Mouse (Mus musculus) heart, postnatal 10 days (tissue): ENCODE measurements at regions not wholly inside any gene's neighbourhood (a gene's known extent, or its start where the extent isn't known, plus 50 kb on each side); places are given as distances from the start of the nearest gene placed in this dataset.

Source experiments
- DNase-seq, 2 experiments: peaks; one replicate each; pipeline ENCODE4 v3.0.0; 2021
- intact Hi-C: fragments of 180-260 bp; cut with DNase I; formaldehyde crosslinking; loops from one replicate; pipeline ENCODE4 v1.15.1; 2025

DNA sequence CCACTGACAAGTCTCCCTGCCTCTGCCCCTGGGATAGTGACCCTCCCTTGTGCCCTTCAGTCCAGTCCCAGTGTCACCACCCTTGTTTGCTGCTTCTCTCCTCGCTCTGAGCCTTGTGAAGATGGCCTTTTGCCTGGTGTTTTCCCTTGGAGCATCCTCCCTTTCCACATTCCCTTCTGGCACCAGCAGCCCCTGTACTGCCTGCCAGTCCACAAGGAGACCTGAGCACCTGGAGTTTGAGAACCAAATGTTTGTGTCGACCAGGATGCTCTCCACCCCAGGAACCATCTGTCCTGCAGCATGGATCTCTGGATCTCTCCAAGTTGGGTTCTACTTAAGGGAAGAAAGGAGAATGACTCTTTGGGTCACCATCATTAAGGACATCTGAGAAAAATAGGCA is 307.5 kb upstream of the Zmiz1 start:
- intact Hi-C loops = no loop called here
- DNase-seq = no peak

DNA sequence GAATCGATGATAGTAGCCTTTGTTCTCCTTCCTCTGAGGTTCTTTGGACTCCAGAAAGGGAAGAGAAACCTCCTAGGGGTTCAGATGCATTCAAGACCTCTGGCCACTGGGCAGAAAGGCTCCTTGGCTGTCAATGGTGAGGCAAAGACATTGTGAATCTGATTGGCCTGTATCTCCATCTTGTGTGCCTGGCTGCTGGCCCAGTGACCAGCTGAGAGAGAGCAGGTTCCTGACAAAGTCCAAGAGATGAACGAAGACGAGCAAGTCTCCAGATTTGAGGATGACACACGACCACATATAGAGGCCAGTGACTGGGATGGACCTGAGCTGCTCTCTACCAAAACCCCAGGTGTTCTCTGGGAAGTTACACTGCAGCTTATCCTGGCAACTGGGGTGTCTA is 305.4 kb upstream of the Zmiz1 start:
- intact Hi-C loops = no loop called here
- no peak for DNase-seq

GRCm38 (mm10) chr14:25154180-25154579 is 304.8 kb upstream of the Zmiz1 start:
- intact Hi-C loops = no loop called here
- DNase-seq = no peak

DNA sequence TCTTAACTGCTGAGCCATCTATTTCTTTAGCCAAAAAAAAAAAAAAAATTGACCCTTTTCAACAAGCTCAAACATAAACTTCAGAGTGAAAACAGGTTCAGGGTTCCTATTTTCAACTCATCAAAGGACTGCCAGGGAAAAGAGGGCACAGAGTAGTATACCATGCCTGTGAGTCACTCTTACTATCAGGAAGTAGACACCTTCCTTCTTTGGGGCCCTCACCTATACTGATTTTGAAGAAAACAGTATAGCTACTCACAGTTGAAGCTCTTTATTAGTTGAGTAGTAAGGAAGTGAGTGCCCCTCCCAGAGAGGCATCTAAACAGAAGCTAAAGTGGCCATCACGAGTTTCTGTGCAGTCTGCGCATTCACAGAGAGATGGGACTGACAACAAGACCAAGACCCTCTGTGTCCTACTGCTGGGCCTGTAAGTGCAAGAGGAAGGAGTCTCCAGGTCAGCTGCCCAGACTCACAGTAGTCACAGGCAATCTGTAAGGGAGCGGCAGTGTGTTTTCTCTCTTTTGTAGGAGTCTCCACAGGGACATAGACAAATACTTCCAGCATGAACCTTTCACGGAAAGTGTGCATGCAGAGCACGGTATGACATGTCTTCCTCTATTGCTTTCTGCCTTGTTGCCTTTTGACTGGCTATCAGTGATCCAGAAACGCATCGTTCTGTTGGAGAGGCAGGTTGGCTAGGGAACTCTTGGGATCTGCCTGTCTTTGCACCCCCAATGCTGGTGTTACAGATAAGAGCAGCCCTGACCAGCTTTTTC is 303.8 kb upstream of the Zmiz1 start:
- intact Hi-C loops = no loop called here
- no peak for DNase-seq

DNA sequence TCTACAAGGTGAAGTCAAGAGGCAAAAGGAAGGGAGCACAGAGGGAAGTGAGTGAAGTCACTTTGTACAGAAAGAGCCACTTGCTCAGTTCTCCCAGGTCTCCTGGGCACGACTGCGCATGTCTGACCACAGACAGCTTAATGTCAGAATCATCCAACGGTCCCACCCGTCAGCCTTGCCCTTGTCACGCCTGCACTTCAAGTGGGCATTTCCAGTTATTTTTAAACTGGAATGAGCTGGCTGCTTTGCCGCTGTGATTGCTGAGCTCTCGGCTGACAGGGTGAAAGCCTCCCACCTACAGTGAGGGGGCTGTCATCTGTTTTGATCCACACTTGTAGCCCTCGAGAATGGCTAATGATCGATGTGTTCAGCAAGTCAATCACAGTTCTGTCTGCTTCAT is 302.8 kb upstream of the Zmiz1 start:
- intact Hi-C loops = no loop called here
- DNase-seq = peak; percentile 68 to 72

DNA sequence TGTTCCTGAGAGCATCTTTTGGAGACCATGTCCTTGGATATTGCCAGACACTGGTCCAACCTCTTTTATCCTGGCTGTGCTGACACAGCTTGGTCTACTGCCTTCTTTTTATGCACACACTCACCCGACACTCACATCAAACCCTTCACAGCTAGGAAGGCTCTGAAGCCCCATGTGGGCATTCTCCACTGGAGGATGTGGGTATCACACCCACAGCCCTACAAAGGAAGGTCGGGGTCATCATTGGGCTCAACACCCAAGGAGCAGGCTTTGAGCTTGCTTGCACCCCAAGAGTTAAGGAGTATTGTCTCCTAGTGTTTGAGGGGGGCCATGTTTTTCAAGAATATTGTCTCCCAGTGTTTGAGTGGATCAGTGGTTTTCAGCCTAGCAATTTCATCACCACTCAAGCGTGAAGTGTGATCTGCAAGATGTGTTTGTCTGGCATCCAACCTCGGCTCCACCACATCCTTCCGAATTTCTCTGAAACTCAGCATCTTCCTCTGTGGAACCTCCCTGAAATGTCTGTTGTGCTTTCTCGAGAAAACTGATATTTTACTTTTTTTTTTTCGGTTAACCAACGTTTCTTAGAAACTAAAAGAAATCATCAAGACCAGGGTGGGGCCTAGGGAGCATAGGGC is 297.2 kb upstream of the Zmiz1 start:
- intact Hi-C loops = loop anchor here (10.0 kb wide), 1 partner anchor 657 kb away; no protein-coding TSS in a partner anchor
- DNase-seq = no peak

GRCm38 (mm10) chr14:25166217-25166616 is 292.8 kb upstream of the Zmiz1 start:
- no peak for DNase-seq

GRCm38 (mm10) chr14:25167604-25168003 is 291.4 kb upstream of the Zmiz1 start:
- intact Hi-C loops = loop anchor here (10.0 kb wide), 1 partner anchor 663 kb away; no protein-coding TSS in a partner anchor

More at GRCm38 (mm10) chr14:25166217-25166616, 292.8 kb upstream of the Zmiz1 start:
- intact Hi-C loops = loop anchor here (10.0 kb wide), 1 partner anchor 661 kb away; no protein-coding TSS in a partner anchor

DNA sequence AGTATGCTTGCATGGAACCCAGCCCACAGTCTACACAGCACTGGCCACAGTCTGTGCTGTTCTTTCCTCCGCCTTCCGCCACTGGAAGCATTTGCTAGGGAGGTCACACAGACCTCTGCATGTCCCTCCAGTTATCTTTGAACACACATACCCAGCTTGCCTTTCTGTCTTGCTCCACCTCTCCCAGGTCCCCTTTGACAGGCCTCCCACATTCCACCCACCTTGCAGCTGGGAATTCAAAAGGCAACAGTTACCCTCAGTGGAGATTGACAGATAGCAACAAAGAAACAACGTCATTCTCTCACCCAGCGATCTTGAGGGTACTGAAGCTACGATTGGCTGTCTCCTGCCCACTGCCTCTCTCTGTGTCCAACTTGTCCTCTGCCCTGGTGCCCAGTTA is 290.7 kb upstream of the Zmiz1 start:
- intact Hi-C loops = loop anchor here (10.0 kb wide), 1 partner anchor 664 kb away; no protein-coding TSS in a partner anchor
- DNase-seq = no peak

More at GRCm38 (mm10) chr14:25167604-25168003, 291.4 kb upstream of the Zmiz1 start:
- peak; percentile 54 to 64 for DNase-seq

DNA sequence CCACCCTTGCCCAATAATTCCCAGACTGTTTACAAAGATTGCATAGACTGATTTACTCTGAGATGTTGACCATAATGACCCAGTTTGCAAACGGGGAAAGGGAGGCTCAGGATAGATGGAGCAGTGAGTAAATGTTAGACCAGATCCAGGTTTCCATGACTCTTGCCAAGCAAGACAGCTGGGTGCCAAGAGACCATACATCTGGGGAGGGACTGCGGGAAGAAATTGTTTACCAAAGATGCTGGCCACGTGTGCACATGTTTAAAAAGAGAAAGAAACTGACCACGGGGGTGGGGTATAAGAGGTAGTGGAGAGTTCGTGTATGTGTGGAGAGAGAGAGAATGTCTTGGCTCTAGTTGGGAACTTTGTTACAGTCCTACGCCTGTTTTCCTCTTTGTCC is 285.7 kb upstream of the Zmiz1 start:
- intact Hi-C loops = no loop called here
- DNase-seq = no peak

GRCm38 (mm10) chr14:25173873-25174272 is 285.1 kb upstream of the Zmiz1 start:
- intact Hi-C loops = no loop called here
- DNase-seq = no peak

- peak; percentile 38 to 52 for DNase-seq
- intact Hi-C loops = no loop called here
Measured at GRCm38 (mm10) chr14:25174402-25174801, 284.6 kb upstream of the Zmiz1 start.

- intact Hi-C loops = no loop called here
- DNase-seq = no peak
Measured at GRCm38 (mm10) chr14:25176206-25176605, 282.8 kb upstream of the Zmiz1 start.

- no peak for DNase-seq
- intact Hi-C loops = no loop called here
Measured at GRCm38 (mm10) chr14:25180126-25180525, 278.9 kb upstream of the Zmiz1 start.

DNA sequence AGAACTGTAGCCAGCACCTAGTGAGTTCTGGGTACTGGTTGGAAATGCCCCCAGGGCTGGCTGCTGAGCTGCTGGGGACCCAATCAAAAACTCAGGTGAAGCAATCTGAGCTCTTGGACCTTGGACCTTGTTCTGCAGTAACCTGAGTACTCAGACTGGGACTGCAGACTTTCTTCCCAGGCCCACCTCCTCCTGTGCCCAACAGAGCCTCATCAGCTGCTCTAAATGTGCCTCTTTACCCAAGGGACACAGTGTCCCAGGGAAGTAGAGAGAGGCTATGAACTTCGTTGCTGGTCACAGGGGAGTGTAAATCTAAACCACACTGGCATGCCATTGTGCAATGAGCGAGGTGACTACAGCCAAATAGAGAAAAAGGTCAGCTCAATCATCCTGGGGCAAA is 277.6 kb upstream of the Zmiz1 start:
- no peak for DNase-seq

GRCm38 (mm10) chr14:25184042-25184441 is 274.9 kb upstream of the Zmiz1 start:
- intact Hi-C loops = no loop called here
- DNase-seq = peak in 1 of 2 experiments; percentile 32

More for the DNA sequence above, 277.6 kb upstream of the Zmiz1 start:
- intact Hi-C loops = no loop called here

GRCm38 (mm10) chr14:25184875-25185274 is 274.1 kb upstream of the Zmiz1 start:
- no peak for DNase-seq
- intact Hi-C loops = no loop called here

- intact Hi-C loops = no loop called here
Measured at GRCm38 (mm10) chr14:25185556-25185958, 273.4 kb upstream of the Zmiz1 start.

GRCm38 (mm10) chr14:25185959-25186771 is 272.8 kb upstream of the Zmiz1 start:
- intact Hi-C loops = no loop called here
- DNase-seq = peak; percentile 38 to 55

More at GRCm38 (mm10) chr14:25185556-25185958, 273.4 kb upstream of the Zmiz1 start:
- DNase-seq = peak; percentile 61 to 66

GRCm38 (mm10) chr14:25187715-25188114 is 271.3 kb upstream of the Zmiz1 start:
- intact Hi-C loops = no loop called here
- DNase-seq = peak in 1 of 2 experiments; percentile 35

DNA sequence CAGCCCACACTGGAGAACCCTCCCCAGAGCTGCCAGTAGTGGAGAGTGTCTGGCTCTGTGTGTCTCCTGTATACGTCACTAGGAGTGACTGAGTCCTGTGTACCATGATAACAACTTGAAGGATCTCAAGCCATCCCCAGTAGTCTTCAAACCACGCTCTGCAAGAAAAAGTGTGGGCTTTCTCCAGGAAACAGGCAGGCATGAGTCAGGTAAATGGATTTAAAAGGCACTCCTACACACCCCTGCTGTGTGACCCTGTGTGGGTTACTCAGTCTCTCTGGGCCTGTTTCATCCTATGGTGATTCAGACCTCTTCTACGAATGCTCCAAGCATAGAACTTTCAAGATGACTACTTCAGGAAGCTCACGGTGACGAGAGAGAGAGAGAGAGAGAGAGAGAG is 269.7 kb upstream of the Zmiz1 start:
- intact Hi-C loops = no loop called here
- DNase-seq = no peak
